Mouse (Mus musculus) heart, embryonic 13.5 days (tissue): ENCODE measurements at regions not wholly inside any gene's neighbourhood (a gene's known extent, or its start where the extent isn't known, plus 50 kb on each side); places are given as distances from the start of the nearest gene placed in this dataset.
A peak's percentile ranks its signal among the peaks of the same experiment; 100 is the strongest.

Source experiments
- ATAC-seq: fragments of 200-750 bp; cut with Nextera tagmentation; 2 replicates; pipeline ENCODE4 v1.8.0; 2017; ENCODE audit warnings: moderate TSS enrichment; ENCODE audit not compliant: insufficient number of reproducible peaks, low FRiP score, low TSS enrichment; ENCODE audit errors: extremely low read depth
- H3K27ac ChIP-seq: fragments of 300-500 bp; sonication (generic); replicated peaks from 2 replicates; pipeline ENCODE4 v1.5.1; 2015; ENCODE audit warnings: moderate library complexity, mild to moderate bottlenecking, inconsistent platforms
- H3K27me3 ChIP-seq: fragments of 300-500 bp; sonication (generic); replicated peaks from 2 replicates; pipeline ENCODE4 v1.6.1; 2015; ENCODE audit warnings: mild to moderate bottlenecking, inconsistent platforms
- H3K36me3 ChIP-seq: fragments of 300-500 bp; sonication (generic); 2 replicates; pipeline ENCODE4 v1.6.1; 2015; ENCODE audit warnings: mild to moderate bottlenecking, inconsistent platforms
- H3K4me1 ChIP-seq: fragments of 300-500 bp; sonication (generic); 2 replicates; pipeline ENCODE4 v1.6.1; 2015; ENCODE audit warnings: inconsistent platforms
- H3K4me2 ChIP-seq: fragments of 300-500 bp; sonication (generic); 2 replicates; pipeline ENCODE4 v1.6.1; 2015; ENCODE audit warnings: inconsistent platforms, mild to moderate bottlenecking, moderate library complexity
- H3K4me3 ChIP-seq: fragments of 300-500 bp; sonication (generic); 2 replicates; pipeline ENCODE4 v1.5.1; 2015; ENCODE audit warnings: moderate library complexity, mild to moderate bottlenecking, inconsistent platforms
- H3K9ac ChIP-seq: fragments of 300-500 bp; sonication (generic); 2 replicates; pipeline ENCODE4 v1.6.1; 2015; ENCODE audit warnings: inconsistent platforms, mild to moderate bottlenecking, moderate library complexity
- H3K9me3 ChIP-seq: fragments of 300-500 bp; sonication (generic); 2 replicates; pipeline ENCODE4 v1.6.1; 2016; ENCODE audit warnings: inconsistent platforms
- WGBS: fragments of 180-500 bp; shearing (Covaris S2); methylation state at CpG from one replicate; pipeline ENCODE4 v1.1.7; 2015; ENCODE audit warnings: mixed read lengths; 5-methylcytosine and 5-hydroxymethylcytosine counted together

- no peak overlapping the region for H3K27ac ChIP-seq
- WGBS, result 76% methylated on average over 5 of the region's 5 CpGs
- H3K4me3 ChIP-seq, result no peak overlapping the region
- H3K9ac ChIP-seq, result no peak overlapping the region
- H3K9me3 ChIP-seq, result 0 out of 2 replicates have a peak, but pooled peaks cover 4% of the 10 kb centered on the region
- H3K4me2 ChIP-seq, result no peak overlapping the region
- no peak for ATAC-seq
- H3K4me1 ChIP-seq, result peaks cover 35% of the 10 kb centered on the region
- no peaks in the 10 kb centered on the region for H3K36me3 ChIP-seq
- H3K27me3 ChIP-seq, result no peaks in the 10 kb centered on the region
Observed at GRCm38 (mm10) chr12:12546372-12547031, 284.6 kb downstream of the Fam49a start.

- Histone ChIP-seq H3K27me3 (no peaks in the 10 kb centered on the region), H3K4me3 (no peak overlapping the region), H3K9me3 (0 out of 2 replicates have a peak, but pooled peaks cover 1% of the 10 kb centered on the region), H3K4me2 (no peak overlapping the region), H3K36me3 (no peaks in the 10 kb centered on the region), H3K4me1 (0 out of 2 replicates have a peak, but pooled peaks cover 4% of the 10 kb centered on the region), H3K27ac (no peak overlapping the region), H3K9ac (no peak overlapping the region)
- WGBS, result 69% methylated on average over 13 of the region's 13 CpGs
- ATAC-seq, result no peak
Observed at GRCm38 (mm10) chr12:12541076-12542070, 279.4 kb downstream of the Fam49a start.

DNA sequence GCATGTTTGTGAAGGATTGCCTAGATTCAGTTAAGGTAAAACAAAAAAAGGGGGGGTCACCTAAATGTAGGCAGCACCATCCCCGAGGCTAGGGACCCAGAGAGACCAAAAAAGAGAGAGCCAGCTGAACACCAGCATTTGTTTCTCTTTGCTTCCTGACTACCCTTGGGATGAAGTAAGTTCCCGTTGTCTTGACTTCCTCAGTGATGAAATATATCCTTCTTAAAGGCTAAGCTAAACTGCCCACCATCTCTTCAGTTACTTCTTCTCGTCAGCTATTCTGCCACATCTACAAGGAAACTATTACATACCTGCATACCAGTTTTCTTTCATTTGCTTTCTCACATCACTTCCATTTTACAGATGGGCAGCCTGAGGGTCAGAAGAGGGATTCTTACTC is 277.4 kb downstream of the Fam49a start:
- Histone ChIP-seq H3K4me2 (no peak overlapping the region), H3K9ac (no peak overlapping the region), H3K36me3 (no peaks in the 10 kb centered on the region), H3K27ac (no peak overlapping the region), H3K27me3 (no peaks in the 10 kb centered on the region), H3K4me3 (no peak overlapping the region), H3K9me3 (no peaks in the 10 kb centered on the region), H3K4me1 (peaks cover 11% of the 10 kb centered on the region)
- 76% methylated on average over 3 of the region's 3 CpGs for WGBS
- ATAC-seq, result no peak

DNA sequence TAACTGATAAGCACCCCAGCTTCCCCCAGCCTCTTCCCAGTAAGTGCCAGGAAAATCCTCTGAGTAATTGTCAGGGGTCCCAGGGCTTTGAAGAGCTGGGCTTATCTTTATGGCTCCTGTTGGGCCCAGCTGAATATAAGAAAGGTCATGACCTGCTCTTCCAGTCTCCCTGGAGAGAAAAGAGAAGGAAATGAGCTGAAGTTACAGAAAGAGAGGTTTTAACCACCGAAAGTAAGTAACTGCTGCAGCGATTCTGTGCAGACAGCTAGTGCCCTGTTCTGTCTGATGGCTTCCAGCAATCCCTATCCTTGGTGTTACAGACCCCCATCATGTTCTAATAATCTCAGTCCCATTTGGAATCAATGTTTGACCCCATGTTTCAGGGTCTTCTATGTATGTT is 272.8 kb downstream of the Fam49a start:
- Histone ChIP-seq H3K4me3 (no peak overlapping the region), H3K9me3 (no peaks in the 10 kb centered on the region), H3K27me3 (no peaks in the 10 kb centered on the region), H3K27ac (peak overlapping the region; percentile 39; the same call in 1 of the 2 replicates), H3K36me3 (no peaks in the 10 kb centered on the region), H3K4me2 (no peak overlapping the region), H3K4me1 (peaks cover 22% of the 10 kb centered on the region), H3K9ac (no peak overlapping the region)
- no peak for ATAC-seq
- 17% methylated on average over 2 of the region's 2 CpGs for WGBS

DNA sequence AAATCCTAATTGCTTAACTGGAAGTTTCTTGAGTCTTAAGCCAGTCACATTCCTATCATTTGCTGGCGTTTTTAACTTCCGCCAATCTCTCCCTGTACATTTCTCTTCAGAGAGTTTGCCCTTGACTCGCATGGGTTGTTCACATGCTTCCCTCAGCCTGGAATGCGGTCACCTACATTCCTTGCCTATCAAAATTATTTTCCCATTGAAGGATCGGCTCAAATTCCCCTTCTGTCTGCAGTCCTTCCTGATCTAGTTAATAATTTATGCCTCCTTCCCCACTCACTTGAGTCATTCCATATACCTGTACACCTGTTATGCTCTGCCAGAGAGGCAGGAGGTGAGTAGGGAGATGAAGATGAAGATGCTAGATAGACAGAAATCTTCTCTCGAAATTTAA is 268.9 kb downstream of the Fam49a start:
- Histone ChIP-seq H3K4me1 (peaks cover 57% of the 10 kb centered on the region), H3K4me2 (no peak overlapping the region), H3K4me3 (no peak overlapping the region), H3K27ac (peak overlapping the region; percentile 37), H3K9ac (no peak overlapping the region), H3K27me3 (no peaks in the 10 kb centered on the region), H3K9me3 (no peaks in the 10 kb centered on the region), H3K36me3 (no peaks in the 10 kb centered on the region)
- 31% methylated on average over 6 of the region's 6 CpGs for WGBS
- no peak for ATAC-seq

GRCm38 (mm10) chr12:12529541-12529940 is 267.6 kb downstream of the Fam49a start:
- no peak overlapping the region for H3K4me2 ChIP-seq
- H3K36me3 ChIP-seq, result no peaks in the 10 kb centered on the region
- 79% methylated on average over 5 of the region's 5 CpGs for WGBS
- no peaks in the 10 kb centered on the region for H3K27me3 ChIP-seq
- peak overlapping the region; percentile 84 for H3K27ac ChIP-seq
- no peak for ATAC-seq
- peaks cover 51% of the 10 kb centered on the region for H3K4me1 ChIP-seq
- no peak overlapping the region for H3K4me3 ChIP-seq
- 0 out of 2 replicates have a peak overlapping the region, but pooled peaks have one; percentile 33 for H3K9ac ChIP-seq
- H3K9me3 ChIP-seq, result no peaks in the 10 kb centered on the region

DNA sequence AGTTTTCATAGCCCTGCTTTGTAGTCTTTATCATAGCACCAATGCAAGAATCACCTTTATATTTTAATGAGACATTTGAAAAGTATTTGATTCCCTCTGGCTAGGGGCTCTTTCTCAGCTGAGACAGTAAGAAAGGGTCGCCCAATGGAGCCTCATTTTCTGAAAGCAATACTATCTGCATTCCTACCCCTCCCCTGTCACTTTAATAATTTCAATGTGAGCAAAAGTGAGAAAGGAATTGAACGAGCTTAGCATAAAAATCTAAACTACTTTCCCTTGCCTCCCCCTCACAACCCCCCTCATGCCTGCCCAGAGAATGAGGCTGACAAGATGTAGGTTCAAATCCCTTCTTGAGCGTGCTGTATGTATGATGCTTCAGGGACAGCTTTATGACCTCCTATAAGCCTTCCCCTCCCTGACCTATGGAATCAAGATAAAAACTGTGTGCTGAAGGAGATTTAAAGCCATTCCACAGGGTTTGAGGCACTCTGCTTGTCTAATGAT is 266.6 kb downstream of the Fam49a start:
- H3K27me3 ChIP-seq, result no peaks in the 10 kb centered on the region
- H3K4me1 ChIP-seq, result peaks cover 50% of the 10 kb centered on the region
- no peaks in the 10 kb centered on the region for H3K36me3 ChIP-seq
- no peak overlapping the region for H3K4me2 ChIP-seq
- H3K27ac ChIP-seq, result peak overlapping the region; percentile 84
- H3K9ac ChIP-seq, result peak overlapping the region; percentile 17; the same call in 1 of the 2 replicates
- 43% methylated on average over 3 of the region's 3 CpGs for WGBS
- ATAC-seq, result no peak
- no peaks in the 10 kb centered on the region for H3K9me3 ChIP-seq
- no peak overlapping the region for H3K4me3 ChIP-seq

- ATAC-seq, result no peak
- 28% methylated on average over 7 of the region's 7 CpGs for WGBS
- Histone ChIP-seq H3K4me3 (no peak overlapping the region), H3K36me3 (no peaks in the 10 kb centered on the region), H3K27ac (peak overlapping the region; percentile 84), H3K9me3 (no peaks in the 10 kb centered on the region), H3K4me2 (no peak overlapping the region), H3K4me1 (peaks cover 50% of the 10 kb centered on the region), H3K9ac (peak overlapping the region; percentile 17; the same call in 1 of the 2 replicates), H3K27me3 (no peaks in the 10 kb centered on the region)
Observed at GRCm38 (mm10) chr12:12527766-12528477, 266.0 kb downstream of the Fam49a start.

GRCm38 (mm10) chr12:12527366-12527765 is 265.4 kb downstream of the Fam49a start:
- H3K9me3 ChIP-seq, result no peaks in the 10 kb centered on the region
- WGBS, result 40% methylated on average over 3 of the region's 3 CpGs
- H3K4me1 ChIP-seq, result peaks cover 50% of the 10 kb centered on the region
- H3K4me3 ChIP-seq, result no peak overlapping the region
- peak overlapping the region; percentile 84 for H3K27ac ChIP-seq
- H3K27me3 ChIP-seq, result no peaks in the 10 kb centered on the region
- no peak for ATAC-seq
- H3K4me2 ChIP-seq, result no peak overlapping the region
- H3K9ac ChIP-seq, result no peak overlapping the region
- no peaks in the 10 kb centered on the region for H3K36me3 ChIP-seq

- Histone ChIP-seq H3K27ac (no peak overlapping the region), H3K9me3 (no peaks in the 10 kb centered on the region), H3K4me3 (no peak overlapping the region), H3K4me2 (no peak overlapping the region), H3K27me3 (no peaks in the 10 kb centered on the region), H3K9ac (no peak overlapping the region), H3K36me3 (no peaks in the 10 kb centered on the region), H3K4me1 (peaks cover 22% of the 10 kb centered on the region)
- 91% methylated on average over 8 of the region's 8 CpGs for WGBS
- no peak for ATAC-seq
Observed at GRCm38 (mm10) chr12:12520311-12520852, 258.4 kb downstream of the Fam49a start.
